Mouse (Mus musculus) kidney, postnatal 0 days (tissue): ENCODE measurements around the gene Mgat4a. TPM values are rescaled to one million over a fixed set of nuclear protein-coding genes. Genes with fewer than 3 reads are reported as not detected.
A peak's percentile ranks its signal among the peaks of the same experiment; 100 is the strongest.

Experiments used
- ATAC-seq: fragments of 200-750 bp; cut with Nextera tagmentation; replicated peaks from 2 replicates; pipeline ENCODE4 v1.8.0; 2017; ENCODE audit warnings: low read depth, moderate number of reproducible peaks, moderate TSS enrichment, moderate library complexity; ENCODE audit not compliant: low FRiP score
- DNase-seq: peaks from one replicate; pipeline ENCODE4 v3.0.0-alpha.2; 2016; ENCODE audit warnings: low spot score
- H3K27ac ChIP-seq: fragments of 300-500 bp; sonication (generic); 2 replicates; pipeline ENCODE4 v1.5.1; 2014; ENCODE audit warnings: mild to moderate bottlenecking
- H3K27me3 ChIP-seq: fragments of 300-500 bp; sonication (generic); 2 replicates; pipeline ENCODE4 v1.6.1; 2014; ENCODE audit warnings: low read length, mixed read lengths; ENCODE audit not compliant: insufficient read depth
- H3K36me3 ChIP-seq: fragments of 300-500 bp; sonication (generic); 2 replicates; pipeline ENCODE4 v1.6.1; 2014; ENCODE audit warnings: low read length, mixed read lengths; ENCODE audit not compliant: insufficient read depth
- H3K4me1 ChIP-seq: fragments of 300-500 bp; sonication (generic); replicated peaks from 2 replicates; pipeline ENCODE4 v1.6.1; 2014; ENCODE audit warnings: antibody characterized with exemption, low read length, mixed read lengths; ENCODE audit not compliant: insufficient read depth
- H3K4me2 ChIP-seq: fragments of 300-500 bp; sonication (generic); 2 replicates; pipeline ENCODE4 v1.6.1; 2014; ENCODE audit warnings: mild to moderate bottlenecking, low read length, moderate library complexity, mixed read lengths
- H3K4me3 ChIP-seq: fragments of 300-500 bp; sonication (generic); replicated peaks from 2 replicates; pipeline ENCODE4 v1.5.1; 2014; ENCODE audit warnings: low read depth, low read length
- H3K9ac ChIP-seq: fragments of 300-500 bp; sonication (generic); 2 replicates; pipeline ENCODE4 v1.6.1; 2014; ENCODE audit warnings: low read depth, low read length
- H3K9me3 ChIP-seq: fragments of 300-500 bp; sonication (generic); replicated peaks from 2 replicates; pipeline ENCODE4 v1.6.1; 2016; ENCODE audit warnings: low read length, inconsistent platforms, mixed read lengths
- CTCF ChIP-seq: IDR thresholded peaks from 2 replicates; pipeline ENCODE4 v1.5.1; 2016; ENCODE audit warnings: antibody characterized with exemption, low read depth, mild to moderate bottlenecking, moderate library complexity
- WGBS: fragments of 180-500 bp; shearing (Covaris S2); extraction: QIAGEN DNeasy Blood & Tissue Kit; methylation state at CpG from one replicate; pipeline ENCODE4 v1.1.7; 2014; 5-methylcytosine and 5-hydroxymethylcytosine counted together
- polyA plus RNA-seq: library from polyadenylated mRNA; unstranded; fragments of >200 nt; fragmentation: Nextera tagmentation; extraction: Ambion mirVana; gene quantifications from 2 replicates; pipeline ENCODE4 v1.2.1, GENCODE M21; 2015

Gene Mgat4a
- polyA plus RNA-seq, 1 experiment from 2014 or later, result 8.3 TPM

GRCm38 (mm10) chr1:37479074-37479473, 61.7 kb downstream of the Mgat4a start:
- H3K4me1 ChIP-seq, result no peaks in the 10 kb centered on the region
- H3K27me3 ChIP-seq, result no peaks in the 10 kb centered on the region
- 77% methylated on average over 9 of the region's 9 CpGs for WGBS
- no peak overlapping the region for H3K27ac ChIP-seq
- H3K9ac ChIP-seq, result no peak overlapping the region
- ATAC-seq (no peak), DNase-seq (peak; percentile 34)
- peak; percentile 58 for TF ChIP-seq CTCF
- H3K4me3 ChIP-seq, result no peak overlapping the region
- no peak overlapping the region for H3K4me2 ChIP-seq
- H3K36me3 ChIP-seq, result no peaks in the 10 kb centered on the region
- no peaks in the 10 kb centered on the region for H3K9me3 ChIP-seq

GRCm38 (mm10) chr1:37478416-37478815, 62.4 kb downstream of the Mgat4a start:
- 62% methylated on average over 7 of the region's 7 CpGs for WGBS

GRCm38 (mm10) chr1:37477928-37478327, 62.9 kb downstream of the Mgat4a start:
- Histone ChIP-seq H3K4me3 (no peak overlapping the region), H3K9ac (no peak overlapping the region), H3K4me1 (no peaks in the 10 kb centered on the region), H3K27me3 (no peaks in the 10 kb centered on the region), H3K27ac (no peak overlapping the region), H3K36me3 (no peaks in the 10 kb centered on the region), H3K4me2 (no peak overlapping the region), H3K9me3 (no peaks in the 10 kb centered on the region)
- ATAC-seq (no peak), DNase-seq (no peak)
- no peak for TF ChIP-seq CTCF
- 50% methylated on average over 5 of the region's 5 CpGs for WGBS

More at GRCm38 (mm10) chr1:37478416-37478815, 62.4 kb downstream of the Mgat4a start:
- Histone ChIP-seq H3K27ac (no peak overlapping the region), H3K9ac (no peak overlapping the region), H3K36me3 (no peaks in the 10 kb centered on the region), H3K27me3 (no peaks in the 10 kb centered on the region), H3K9me3 (no peaks in the 10 kb centered on the region), H3K4me3 (no peak overlapping the region), H3K4me1 (no peaks in the 10 kb centered on the region), H3K4me2 (no peak overlapping the region)
- TF ChIP-seq CTCF, result no peak
- no peak for ATAC-seq
- DNase-seq, result no peak

GRCm38 (mm10) chr1:37477250-37477649, 63.6 kb downstream of the Mgat4a start:
- Histone ChIP-seq H3K36me3 (no peaks in the 10 kb centered on the region), H3K9ac (no peak overlapping the region), H3K4me2 (no peak overlapping the region), H3K27me3 (no peaks in the 10 kb centered on the region), H3K9me3 (no peaks in the 10 kb centered on the region), H3K4me3 (no peak overlapping the region), H3K4me1 (no peaks in the 10 kb centered on the region), H3K27ac (no peak overlapping the region)
- WGBS, result 92% methylated on average over 5 of the region's 5 CpGs
- ATAC-seq (no peak), DNase-seq (no peak)
- TF ChIP-seq CTCF, result no peak

GRCm38 (mm10) chr1:37475312-37475711, 65.5 kb downstream of the Mgat4a start:
- DNase-seq (no peak), ATAC-seq (no peak)
- no peak overlapping the region for H3K9ac ChIP-seq
- WGBS, result 95% methylated on average over 3 of the region's 3 CpGs
- no peak overlapping the region for H3K27ac ChIP-seq
- no peaks in the 10 kb centered on the region for H3K36me3 ChIP-seq
- H3K9me3 ChIP-seq, result no peaks in the 10 kb centered on the region
- no peaks in the 10 kb centered on the region for H3K4me1 ChIP-seq
- no peaks in the 10 kb centered on the region for H3K27me3 ChIP-seq
- no peak overlapping the region for H3K4me3 ChIP-seq
- no peak overlapping the region for H3K4me2 ChIP-seq
- TF ChIP-seq CTCF, result no peak

- Histone ChIP-seq H3K27me3 (no peaks in the 10 kb centered on the region), H3K9ac (no peak overlapping the region), H3K9me3 (no peaks in the 10 kb centered on the region), H3K4me3 (no peak overlapping the region), H3K4me1 (no peaks in the 10 kb centered on the region), H3K36me3 (no peaks in the 10 kb centered on the region), H3K4me2 (no peak overlapping the region), H3K27ac (no peak overlapping the region)
- 76% methylated on average over 6 of the region's 6 CpGs for WGBS
- ATAC-seq, result no peak
- DNase-seq, result no peak
- no peak for TF ChIP-seq CTCF
Measured at GRCm38 (mm10) chr1:37474634-37475190, 66.1 kb downstream of the Mgat4a start.

- ATAC-seq (no peak), DNase-seq (no peak)
- Histone ChIP-seq H3K9ac (no peak overlapping the region), H3K4me3 (no peak overlapping the region), H3K4me2 (no peak overlapping the region), H3K27me3 (no peaks in the 10 kb centered on the region), H3K9me3 (no peaks in the 10 kb centered on the region), H3K4me1 (no peaks in the 10 kb centered on the region), H3K36me3 (no peaks in the 10 kb centered on the region), H3K27ac (no peak overlapping the region)
- TF ChIP-seq CTCF, result no peak
- 75% methylated on average over 8 of the region's 8 CpGs for WGBS
Measured at GRCm38 (mm10) chr1:37474046-37474445, 66.8 kb downstream of the Mgat4a start.
